Mouse (Mus musculus) stomach, embryonic 14.5 days (tissue): ENCODE data around the gene Exoc3. TPM values are rescaled to one million over a fixed set of nuclear protein-coding genes. Genes with fewer than 3 reads are reported as not detected.

Experiments used
- ATAC-seq: fragments of 200-750 bp; cut with Nextera tagmentation; 2 replicates; pipeline ENCODE4 v1.8.0; 2017; ENCODE audit warnings: low read depth, moderate TSS enrichment; ENCODE audit not compliant: insufficient number of reproducible peaks, insufficient read depth, low FRiP score
- H3K27ac ChIP-seq: fragments of 300-500 bp; sonication (generic); 2 replicates; pipeline ENCODE4 v1.5.1; 2014; ENCODE audit warnings: mild to moderate bottlenecking, low read length, moderate library complexity, mixed read lengths
- H3K27me3 ChIP-seq: fragments of 300-500 bp; sonication (generic); 2 replicates; pipeline ENCODE4 v1.6.1; 2014; ENCODE audit warnings: low read length, control low read depth, mixed read lengths; ENCODE audit not compliant: control insufficient read depth, insufficient read depth
- H3K36me3 ChIP-seq: fragments of 300-500 bp; sonication (generic); 2 replicates; pipeline ENCODE4 v1.6.1; 2014; ENCODE audit warnings: mild to moderate bottlenecking, control low read depth, low read length, moderate library complexity, mixed read lengths; ENCODE audit not compliant: control insufficient read depth, insufficient read depth
- H3K4me1 ChIP-seq: fragments of 300-500 bp; sonication (generic); 2 replicates; pipeline ENCODE4 v1.6.1; 2014; ENCODE audit warnings: low read length, control low read depth, mixed read lengths; ENCODE audit not compliant: control insufficient read depth, insufficient read depth
- H3K4me2 ChIP-seq: fragments of 300-500 bp; sonication (generic); replicated peaks from 2 replicates; pipeline ENCODE4 v1.6.1; 2014; ENCODE audit warnings: low read depth, low read length, control low read depth
- H3K4me3 ChIP-seq: fragments of 300-500 bp; sonication (generic); 2 replicates; pipeline ENCODE4 v1.5.1; 2014; ENCODE audit warnings: low read depth, low read length, control low read depth
- H3K9ac ChIP-seq: fragments of 300-500 bp; sonication (generic); replicated peaks from 2 replicates; pipeline ENCODE4 v1.6.1; 2014; ENCODE audit warnings: low read depth, mild to moderate bottlenecking, control low read depth, low read length, moderate library complexity, mixed read lengths
- H3K9me3 ChIP-seq: fragments of 300-500 bp; sonication (generic); 2 replicates; pipeline ENCODE4 v1.6.1; 2016; ENCODE audit warnings: low read depth, low read length, control low read depth; ENCODE audit not compliant: control insufficient read depth
- WGBS: fragments of 180-500 bp; shearing (Covaris S2); extraction: QIAGEN DNeasy Blood & Tissue Kit; methylation state at CpG from one replicate; pipeline ENCODE4 v1.1.7; 2014; 5-methylcytosine and 5-hydroxymethylcytosine counted together
- polyA plus RNA-seq: library from polyadenylated mRNA; unstranded; fragments of >200 nt; fragmentation: Nextera tagmentation; extraction: Ambion mirVana; gene quantifications from 2 replicates; pipeline ENCODE4 v1.2.1, GENCODE M21; 2014

The Exoc3 gene
- polyA plus RNA-seq, 1 experiment from 2014 or later = 82.1 TPM

DNA sequence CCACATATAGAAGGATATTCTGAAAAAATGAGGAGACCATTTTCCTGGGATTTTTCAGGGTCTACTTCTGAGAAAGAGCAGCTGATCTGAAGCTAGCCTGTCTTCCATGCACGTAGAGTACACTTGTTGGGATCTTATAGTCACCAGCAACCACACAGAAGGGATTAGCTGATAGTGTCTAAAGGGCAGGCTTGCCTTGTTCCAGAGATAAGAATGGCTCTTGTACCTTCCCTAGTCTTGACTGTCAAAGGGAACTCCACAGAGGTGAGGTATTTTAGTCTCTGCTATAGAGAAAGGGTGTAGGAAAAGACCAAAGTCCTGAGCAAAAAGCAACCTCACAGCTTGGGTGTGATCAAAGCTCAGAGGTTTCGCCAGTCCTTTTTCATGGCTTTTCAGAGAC, 61.2 kb downstream of the Exoc3 start:
- ATAC-seq = no peak

DNA sequence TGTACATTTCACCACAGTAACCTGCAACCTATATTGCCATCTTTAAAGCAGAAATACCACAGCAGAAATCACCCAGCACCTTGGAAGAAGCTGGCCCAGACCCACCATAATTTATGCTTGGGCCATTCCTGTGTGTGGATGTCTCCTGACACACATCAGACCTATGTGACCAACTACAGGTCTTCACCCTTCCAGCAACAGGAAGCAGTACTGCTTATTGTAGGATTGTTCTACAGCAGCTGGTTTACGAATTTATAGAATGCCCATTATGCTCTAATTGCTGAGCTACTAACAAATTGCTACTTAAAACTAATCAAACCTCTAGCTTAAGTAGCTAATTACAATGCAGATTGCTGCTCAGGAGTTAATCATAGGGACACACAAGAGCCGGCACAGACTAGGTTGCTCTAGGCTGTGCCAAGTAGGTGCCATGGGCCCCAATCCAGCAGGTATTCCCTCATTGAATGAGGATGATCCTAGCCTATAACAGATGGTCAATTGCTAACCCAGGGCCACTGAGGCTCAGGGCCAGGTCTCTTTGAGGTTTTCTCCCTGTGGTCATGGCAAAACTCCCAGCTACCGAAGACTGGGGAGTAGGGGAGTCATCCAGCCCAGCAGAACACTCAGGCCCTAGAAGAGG, 62.4 kb downstream of the Exoc3 start:
- no peak overlapping the region for H3K9ac ChIP-seq
- H3K4me3 ChIP-seq = no peak overlapping the region
- no peaks in the 10 kb centered on the region for H3K27me3 ChIP-seq
- 89% methylated on average over 3 of the region's 3 CpGs for WGBS
- H3K36me3 ChIP-seq = no peaks in the 10 kb centered on the region
- H3K4me2 ChIP-seq = no peak overlapping the region
- no peaks in the 10 kb centered on the region for H3K9me3 ChIP-seq
- H3K4me1 ChIP-seq = no peaks in the 10 kb centered on the region
- no peak for ATAC-seq
- H3K27ac ChIP-seq = no peak overlapping the region

More for the DNA sequence above, 61.2 kb downstream of the Exoc3 start:
- Histone ChIP-seq H3K4me1 (no peaks in the 10 kb centered on the region), H3K36me3 (no peaks in the 10 kb centered on the region), H3K4me2 (no peak overlapping the region), H3K27me3 (no peaks in the 10 kb centered on the region), H3K9me3 (no peaks in the 10 kb centered on the region), H3K4me3 (no peak overlapping the region), H3K9ac (no peak overlapping the region), H3K27ac (no peak overlapping the region)
- WGBS = 79% methylated on average over 2 of the region's 2 CpGs

GRCm38 (mm10) chr13:74144120-74144884, 64.2 kb downstream of the Exoc3 start:
- no peaks in the 10 kb centered on the region for H3K9me3 ChIP-seq
- H3K27ac ChIP-seq = no peak overlapping the region
- H3K4me2 ChIP-seq = no peak overlapping the region
- 69% methylated on average over 7 of the region's 7 CpGs for WGBS
- no peaks in the 10 kb centered on the region for H3K36me3 ChIP-seq
- H3K4me1 ChIP-seq = no peaks in the 10 kb centered on the region
- no peak overlapping the region for H3K9ac ChIP-seq
- H3K27me3 ChIP-seq = no peaks in the 10 kb centered on the region
- no peak for ATAC-seq
- H3K4me3 ChIP-seq = no peak overlapping the region

DNA sequence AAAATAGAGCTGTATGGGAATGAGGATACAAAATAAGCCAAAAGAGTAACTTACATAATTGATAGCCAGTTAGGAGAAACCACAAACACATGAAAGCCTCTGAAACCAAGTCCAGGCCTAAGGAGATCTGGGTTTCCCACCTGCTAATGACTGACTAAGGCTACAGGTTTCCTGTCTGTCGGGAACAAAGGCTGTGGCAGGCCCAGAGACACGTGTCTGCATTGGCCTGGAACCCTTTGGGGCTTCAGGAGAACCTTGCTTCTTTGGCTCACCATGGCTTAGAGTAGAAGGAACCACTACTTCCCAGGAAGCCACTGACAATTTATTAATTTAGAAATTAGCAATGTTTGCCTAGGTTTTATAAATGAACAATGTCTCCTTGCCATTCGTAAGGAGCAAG, 65.2 kb downstream of the Exoc3 start:
- no peaks in the 10 kb centered on the region for H3K4me1 ChIP-seq
- no peak overlapping the region for H3K27ac ChIP-seq
- no peak overlapping the region for H3K4me3 ChIP-seq
- H3K27me3 ChIP-seq = no peaks in the 10 kb centered on the region
- H3K4me2 ChIP-seq = no peak overlapping the region
- no peaks in the 10 kb centered on the region for H3K36me3 ChIP-seq
- WGBS = 74% methylated on average over 3 of the region's 3 CpGs
- no peaks in the 10 kb centered on the region for H3K9me3 ChIP-seq
- no peak overlapping the region for H3K9ac ChIP-seq
- ATAC-seq = no peak

DNA sequence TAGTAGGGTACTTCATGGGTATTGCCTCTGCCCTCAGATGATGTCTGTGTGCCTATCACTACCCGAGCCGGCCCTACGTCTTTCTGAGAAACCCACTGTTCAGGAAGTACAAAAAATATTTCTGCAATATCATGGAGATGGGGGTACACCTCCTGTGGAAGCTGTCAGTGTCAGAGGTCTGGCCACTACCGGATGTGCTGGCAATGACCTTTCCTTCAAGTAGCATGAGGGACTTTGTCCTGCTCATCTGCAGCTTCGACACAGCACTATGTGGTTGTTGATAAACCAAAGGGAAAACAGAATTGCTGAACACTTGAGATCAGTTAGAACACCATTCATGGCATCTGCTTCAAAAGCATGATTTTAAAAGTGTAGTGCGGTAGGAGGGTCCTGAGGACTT, 67.7 kb downstream of the Exoc3 start:
- Histone ChIP-seq H3K4me2 (no peak overlapping the region), H3K4me3 (no peak overlapping the region), H3K9ac (no peak overlapping the region), H3K9me3 (no peaks in the 10 kb centered on the region), H3K27ac (no peak overlapping the region), H3K36me3 (no peaks in the 10 kb centered on the region), H3K4me1 (no peaks in the 10 kb centered on the region), H3K27me3 (no peaks in the 10 kb centered on the region)
- 89% methylated on average over 6 of the region's 6 CpGs for WGBS
- ATAC-seq = no peak

- no peaks in the 10 kb centered on the region for H3K36me3 ChIP-seq
- H3K9ac ChIP-seq = no peak overlapping the region
- H3K9me3 ChIP-seq = no peaks in the 10 kb centered on the region
- ATAC-seq = no peak
- no peaks in the 10 kb centered on the region for H3K4me1 ChIP-seq
- no peaks in the 10 kb centered on the region for H3K27me3 ChIP-seq
- no peak overlapping the region for H3K27ac ChIP-seq
- H3K4me3 ChIP-seq = no peak overlapping the region
- H3K4me2 ChIP-seq = no peak overlapping the region
- 80% methylated on average over 7 of the region's 7 CpGs for WGBS
Observed at GRCm38 (mm10) chr13:74138906-74139647, 69.5 kb downstream of the Exoc3 start.

DNA sequence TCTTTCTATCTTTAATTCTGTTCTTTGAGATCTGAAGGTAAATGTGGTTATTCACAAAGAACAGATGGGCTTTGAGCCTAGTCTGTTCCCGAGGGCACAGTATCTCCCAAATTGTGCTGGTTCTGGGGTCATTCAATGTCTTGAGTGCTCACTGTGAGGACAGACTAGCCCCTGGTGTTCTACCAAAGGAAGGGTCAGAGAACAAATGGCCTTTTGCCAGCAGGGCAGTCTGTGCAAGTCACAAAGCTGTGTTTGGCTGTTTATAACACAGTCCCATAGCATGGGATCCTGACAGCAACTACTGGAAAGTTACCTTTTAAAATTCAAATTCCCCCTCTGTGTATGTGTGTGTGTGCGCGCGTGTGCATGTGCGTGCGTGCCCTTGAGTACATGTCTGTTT, 78.6 kb downstream of the Exoc3 start:
- no peaks in the 10 kb centered on the region for H3K4me1 ChIP-seq
- H3K4me3 ChIP-seq = no peak overlapping the region
- no peak overlapping the region for H3K27ac ChIP-seq
- WGBS = 86% methylated on average over 6 of the region's 6 CpGs
- no peak overlapping the region for H3K9ac ChIP-seq
- H3K4me2 ChIP-seq = no peak overlapping the region
- no peaks in the 10 kb centered on the region for H3K36me3 ChIP-seq
- ATAC-seq = no peak
- no peaks in the 10 kb centered on the region for H3K27me3 ChIP-seq
- no peaks in the 10 kb centered on the region for H3K9me3 ChIP-seq

GRCm38 (mm10) chr13:74127571-74127970, 81.0 kb downstream of the Exoc3 start:
- H3K4me2 ChIP-seq = no peak overlapping the region
- no peak overlapping the region for H3K9ac ChIP-seq
- no peaks in the 10 kb centered on the region for H3K36me3 ChIP-seq
- no peaks in the 10 kb centered on the region for H3K4me1 ChIP-seq
- WGBS = 80% methylated on average over 7 of the region's 7 CpGs
- H3K4me3 ChIP-seq = no peak overlapping the region
- peaks cover 6% of the 10 kb centered on the region; the same call in 1 of the 2 replicates for H3K27me3 ChIP-seq
- no peaks in the 10 kb centered on the region for H3K9me3 ChIP-seq
- ATAC-seq = no peak
- H3K27ac ChIP-seq = no peak overlapping the region
